Mouse (Mus musculus) natural killer cell, adult 2 months (primary cell): Measurements from ENCODE around the gene Arid5b.
"Not testable (repeated sequence)": the region's sequence is repeated elsewhere in the genome, so short reads cannot be mapped to it uniquely, and the experiment has no call there.

Experiments
- DNase-seq, 2 experiments: peaks; one replicate each; pipeline ENCODE4 v3.0.0; 2022; ENCODE audit warnings: low spot score in 2 of 2

The Arid5b gene

GRCm38 (mm10) chr10:68110182-68110581 is 168.4 kb downstream of the Arid5b start:
- no peak for DNase-seq

- DNase-seq, result no peak
These were observed 168.9 kb downstream of the Arid5b start for GRCm38 (mm10) chr10:68109651-68110050.

- no peak for DNase-seq
These were observed 170.8 kb downstream of the Arid5b start for GRCm38 (mm10) chr10:68107716-68108115.

- DNase-seq, result no peak
These were observed 172.1 kb downstream of the Arid5b start for GRCm38 (mm10) chr10:68106351-68106950.

GRCm38 (mm10) chr10:68104881-68105781 is 173.4 kb downstream of the Arid5b start:
- peak in 1 of 2 experiments; percentile 20 for DNase-seq

GRCm38 (mm10) chr10:68104481-68104880 is 174.1 kb downstream of the Arid5b start:
- no peak for DNase-seq

DNA sequence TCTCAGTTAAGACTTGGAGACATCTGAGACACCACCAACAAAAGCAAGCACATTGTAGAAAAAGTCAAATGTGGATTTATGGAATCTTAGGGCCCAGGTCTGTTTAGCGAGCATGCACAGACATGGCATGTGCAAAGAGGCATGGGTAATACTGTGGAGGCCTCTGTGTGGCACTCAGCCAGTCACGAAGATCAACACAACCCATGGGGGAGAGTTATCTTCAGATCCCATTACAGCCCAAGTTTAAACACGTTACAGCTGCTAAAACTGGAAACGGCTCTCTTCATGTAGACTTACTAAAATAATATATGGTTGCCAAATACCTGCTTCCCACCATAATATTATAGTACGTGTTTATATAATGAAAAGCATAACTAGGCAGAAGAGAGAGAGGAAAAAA is 174.6 kb downstream of the Arid5b start:
- DNase-seq, result no peak

- no peak for DNase-seq
These were observed 175.3 kb downstream of the Arid5b start for GRCm38 (mm10) chr10:68103078-68103855.

GRCm38 (mm10) chr10:68102566-68102965 is 176.0 kb downstream of the Arid5b start:
- no peak for DNase-seq

- DNase-seq, result no peak
These were observed 177.3 kb downstream of the Arid5b start for GRCm38 (mm10) chr10:68101251-68101650.

GRCm38 (mm10) chr10:68100506-68100905 is 178.0 kb downstream of the Arid5b start:
- DNase-seq, result no peak

DNA sequence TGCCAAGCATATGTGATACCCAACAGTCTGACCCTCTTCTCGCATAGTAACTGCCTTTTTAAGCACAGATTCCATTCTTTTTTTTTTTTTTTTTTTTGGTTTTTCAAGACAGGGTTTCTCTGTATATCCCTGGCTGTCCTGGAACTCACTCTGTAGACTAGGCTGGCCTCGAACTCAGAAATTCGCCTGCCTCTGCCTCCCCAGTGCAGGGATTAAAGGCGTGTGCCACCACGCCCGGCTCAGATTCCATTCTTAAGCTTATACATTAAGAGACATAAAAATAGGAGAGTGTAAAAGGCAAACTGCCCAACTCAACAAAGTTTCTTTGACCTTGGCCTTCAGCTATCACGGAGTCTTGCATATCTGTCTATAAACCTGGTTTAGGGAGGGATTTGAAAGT is 178.7 kb downstream of the Arid5b start:
- not testable (repeated sequence) for DNase-seq

- no peak for DNase-seq
These were observed 180.5 kb downstream of the Arid5b start for GRCm38 (mm10) chr10:68097821-68098675.

DNA sequence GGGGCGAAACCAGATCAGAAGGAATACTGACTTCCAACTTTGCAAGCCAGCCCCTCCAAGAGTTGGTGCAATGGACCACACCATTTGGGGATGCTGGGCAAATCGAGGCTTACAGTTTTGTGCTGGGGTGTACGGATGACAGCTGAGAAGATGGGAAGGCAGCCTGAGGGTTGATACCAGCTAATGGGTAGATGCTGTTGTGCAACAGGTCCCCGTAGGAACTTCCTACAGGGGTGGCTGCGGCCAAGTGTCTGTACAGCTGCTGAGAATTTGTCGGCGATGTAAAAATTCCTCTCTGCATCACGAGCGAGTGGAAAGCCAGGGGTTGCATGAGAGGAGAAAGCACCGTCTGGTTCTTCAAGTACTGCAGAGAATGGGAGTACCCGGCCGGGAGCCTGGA is 182.1 kb downstream of the Arid5b start:
- no peak for DNase-seq

DNA sequence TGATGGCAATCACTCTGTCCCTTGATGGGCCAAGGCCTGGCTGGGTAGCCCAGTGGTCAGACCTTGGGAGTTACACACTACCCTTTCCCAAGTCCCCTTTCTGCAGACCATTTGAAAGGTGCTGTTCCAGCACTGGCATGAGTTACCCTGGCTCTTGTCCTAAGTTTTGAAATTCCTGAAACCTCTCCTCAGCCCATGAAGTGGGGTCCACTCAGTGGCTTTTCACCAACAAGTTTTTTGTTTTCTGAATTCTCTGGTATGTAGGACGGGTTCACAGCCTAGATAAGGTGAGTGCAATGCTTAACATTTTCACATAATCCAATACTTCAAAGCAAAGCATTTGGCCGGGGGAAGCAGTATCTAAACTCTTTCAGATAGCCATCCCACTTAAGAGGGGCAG is 183.4 kb downstream of the Arid5b start:
- DNase-seq, result no peak

GRCm38 (mm10) chr10:68093496-68093895 is 185.0 kb downstream of the Arid5b start:
- no peak for DNase-seq

DNA sequence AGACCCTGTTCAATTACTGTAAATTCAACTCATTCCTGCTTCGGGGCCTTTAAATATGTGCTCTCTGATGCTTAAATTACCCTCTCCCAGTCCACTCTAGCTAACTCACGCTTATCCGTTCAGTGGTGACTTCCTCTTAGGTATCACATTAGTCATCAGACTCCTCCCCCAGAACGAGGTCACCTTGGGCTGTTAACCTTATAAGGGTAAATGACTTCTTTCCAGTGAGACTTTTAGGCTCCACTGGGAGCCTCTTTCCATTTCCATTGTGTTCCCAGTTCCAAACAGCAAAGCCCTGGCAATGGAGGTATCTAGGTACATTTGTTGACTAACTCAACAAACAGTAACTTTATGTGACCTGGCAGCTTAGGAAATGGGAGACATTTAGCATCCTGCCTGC is 186.7 kb downstream of the Arid5b start:
- no peak for DNase-seq

GRCm38 (mm10) chr10:68091011-68091410 is 187.5 kb downstream of the Arid5b start:
- no peak for DNase-seq

DNA sequence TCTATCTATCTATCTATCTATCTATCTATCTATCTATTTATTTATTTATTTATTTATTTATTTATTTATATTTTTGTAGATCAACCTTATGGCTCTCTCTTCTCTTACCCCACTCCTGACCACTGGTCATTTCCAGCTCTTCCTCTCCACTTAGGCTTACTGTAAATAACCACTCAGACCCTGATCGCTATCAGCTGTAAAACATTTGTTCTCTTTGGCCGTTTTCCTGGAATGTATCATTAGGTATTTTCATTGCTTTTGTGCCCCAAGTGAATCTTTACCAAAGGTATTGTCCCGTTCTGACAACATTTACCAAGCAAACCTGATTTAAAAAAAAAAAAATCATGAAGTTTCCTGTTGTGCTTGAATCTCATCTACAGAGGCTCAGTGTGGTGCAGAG is 188.0 kb downstream of the Arid5b start:
- DNase-seq, result no peak

DNA sequence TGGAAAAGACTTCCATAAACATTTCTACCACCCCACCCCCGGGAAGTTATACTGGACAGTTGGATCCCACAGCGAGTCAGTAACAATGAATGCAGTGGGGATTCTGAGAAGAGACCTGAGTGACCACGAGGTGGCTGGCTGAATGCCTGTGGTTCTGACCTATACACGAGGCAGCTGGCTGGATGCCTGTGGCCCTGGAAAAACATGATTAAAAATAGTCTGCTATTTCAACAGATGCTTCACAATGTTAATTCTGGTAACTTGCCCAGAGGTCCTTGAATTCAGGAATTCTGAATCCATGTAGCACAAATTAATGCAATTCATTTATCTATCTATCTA is 188.4 kb downstream of the Arid5b start:
- DNase-seq, result no peak

DNA sequence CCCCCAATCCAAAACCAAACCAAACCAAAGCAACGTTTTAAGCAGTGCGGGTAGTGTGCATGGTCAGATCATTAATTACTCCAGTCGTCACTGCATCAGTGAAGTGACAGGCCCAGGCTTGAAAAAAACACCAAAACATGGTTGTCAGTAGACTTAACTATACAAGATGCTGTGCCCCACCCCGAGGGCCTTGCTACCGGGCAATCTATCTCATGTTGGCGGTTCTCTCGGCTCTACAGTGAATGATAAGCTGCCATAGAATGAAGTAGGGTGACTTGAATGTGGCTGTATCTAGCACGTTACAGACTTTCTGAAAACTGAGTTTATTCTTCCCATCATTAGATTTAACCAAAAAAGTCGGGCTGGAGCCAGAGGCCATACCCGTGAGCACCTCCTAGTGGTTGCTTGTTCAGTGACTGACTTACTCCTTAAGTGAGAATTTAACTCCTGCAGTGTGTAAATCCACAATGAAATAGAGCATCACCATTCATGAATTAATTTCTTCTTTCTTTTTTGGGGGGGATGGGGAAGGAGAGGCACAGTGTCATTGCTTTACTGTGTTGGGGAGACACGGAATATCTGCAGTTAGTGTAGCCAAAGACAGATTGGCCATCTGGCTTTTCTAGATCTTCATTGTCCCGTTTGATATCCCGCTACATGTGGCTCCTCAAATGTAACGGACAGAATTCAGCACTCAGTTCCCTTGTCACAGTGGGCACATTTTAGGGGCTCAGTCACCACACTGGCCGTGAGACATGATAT is 188.9 kb downstream of the Arid5b start:
- DNase-seq, result peak in 1 of 2 experiments; percentile 5
